Mouse (Mus musculus) G1E (cell line): ENCODE results near the gene Olfr187.

Source experiments
- CTCF ChIP-seq: IDR thresholded peaks from 2 replicates; pipeline ENCODE4 v1.5.1; 2012; ENCODE audit warnings: low read depth, low read length, inconsistent platforms, mixed read lengths
- GATA1 ChIP-seq: IDR thresholded peaks from 2 replicates; pipeline ENCODE4 v1.6.1; 2012; ENCODE audit warnings: borderline replicate concordance, low read length, inconsistent platforms, mixed read lengths
- GATA2 ChIP-seq: IDR thresholded peaks from 2 replicates; pipeline ENCODE4 v1.6.1; 2012; ENCODE audit warnings: low read depth, low read length, inconsistent platforms, borderline replicate concordance
- POLR2AphosphoS5 ChIP-seq: IDR thresholded peaks from 2 replicates; pipeline ENCODE4 v1.6.1; 2012; ENCODE audit warnings: low read depth, low read length, inconsistent platforms; ENCODE audit not compliant: insufficient replicate concordance
- TAL1 ChIP-seq: conservative IDR thresholded peaks from 2 replicates; pipeline ENCODE4 v1.6.1; 2012; ENCODE audit warnings: low read depth, low read length, inconsistent platforms, mixed read lengths

- TF ChIP-seq CTCF (no peak), GATA1 (no peak), POLR2AphosphoS5 (no peak), TAL1 (no peak), GATA2 (no peak)
Measured at GRCm38 (mm10) chr16:59047579-59047978, 8.0 kb upstream of the Olfr187 start.
